Mouse (Mus musculus): ENCODE results near the gene Add3. TPM values are rescaled to one million over a fixed set of nuclear protein-coding genes. Genes with fewer than 3 reads are reported as not detected.

The Add3 gene
- polyA plus RNA-seq, 2 experiments, result 53.0 to 89.5 TPM

DNA sequence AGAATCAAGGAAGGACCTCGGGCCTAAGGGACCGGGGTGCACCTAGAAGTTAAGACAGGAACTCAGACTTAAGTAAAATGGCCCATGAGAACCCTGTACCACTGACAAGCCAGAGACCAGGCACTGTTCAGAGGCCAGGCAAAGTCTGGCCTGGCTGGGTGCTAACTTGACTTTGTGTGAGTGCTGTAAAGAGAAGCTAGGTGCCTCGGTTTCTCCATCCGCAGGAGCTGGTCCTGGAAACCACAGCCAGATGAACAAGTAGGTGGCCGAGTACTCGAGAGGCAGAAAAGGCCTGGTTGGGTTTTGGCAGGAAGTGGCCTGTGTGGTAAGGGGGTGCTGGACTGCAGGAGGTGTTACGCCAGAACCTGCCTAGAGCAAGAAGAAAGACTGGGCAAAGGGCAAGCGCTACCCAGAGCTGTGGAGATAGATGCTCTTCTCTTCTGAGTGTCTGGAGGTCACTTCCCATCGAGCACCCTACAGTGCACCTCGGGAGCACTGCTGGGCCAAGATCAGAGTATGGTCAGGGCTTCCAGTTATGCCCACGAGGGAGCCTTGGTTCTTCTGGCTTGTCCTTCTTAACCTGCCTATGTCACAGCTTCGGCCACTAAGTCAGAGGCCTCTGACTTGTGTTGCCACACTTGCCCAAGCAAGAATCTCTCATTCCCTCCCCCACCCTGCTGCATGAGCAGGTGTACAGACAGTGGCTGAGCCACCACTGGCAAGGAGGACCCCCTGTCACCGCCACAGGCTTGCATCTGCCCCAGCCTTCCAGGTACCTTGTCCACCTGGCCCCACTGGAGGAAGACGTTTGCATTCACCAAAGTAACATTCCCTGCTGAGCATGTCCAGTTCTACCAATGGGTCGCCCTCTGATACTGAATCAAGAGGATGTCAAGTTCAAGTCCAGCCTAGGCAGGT, 112.1 kb downstream of the Add3 start:
- no peaks in the 10 kb centered on the region for H3K9me3 ChIP-seq (ENCODE audit: control insufficient read depth, low read length)
- H3K4me1 ChIP-seq (ENCODE audit: control insufficient read depth, insufficient read depth, low read length), result no peaks in the 10 kb centered on the region
- H3K27me3 ChIP-seq (ENCODE audit: control insufficient read depth, insufficient read depth, low read length), result no peaks in the 10 kb centered on the region
- ATAC-seq (ENCODE audit: low FRiP score, low read depth) (no peak), DNase-seq (ENCODE audit: low spot score) (no peak)
- H3K27ac ChIP-seq (replicated peaks; ENCODE audit: low read depth, low read length), result no peak overlapping the region
- H3K4me3 ChIP-seq (replicated peaks; ENCODE audit: low read length), result no peak overlapping the region
- WGBS, result 80% methylated on average over 15 of the region's 15 CpGs
- no peak for TF ChIP-seq POLR2A (IDR thresholded peaks at IDR 0.05; ENCODE audit: borderline replicate concordance, extremely low read depth, insufficient read depth, insufficient read length)
- H3K4me2 ChIP-seq (replicated peaks; ENCODE audit: low read depth, low read length, severe bottlenecking), result no peak overlapping the region
- H3K9ac ChIP-seq (ENCODE audit: low read depth, low read length, severe bottlenecking), result no peak overlapping the region
- H3K36me3 ChIP-seq (ENCODE audit: control insufficient read depth, insufficient read depth, low read length), result peaks cover 15% of the 10 kb centered on the region

DNA sequence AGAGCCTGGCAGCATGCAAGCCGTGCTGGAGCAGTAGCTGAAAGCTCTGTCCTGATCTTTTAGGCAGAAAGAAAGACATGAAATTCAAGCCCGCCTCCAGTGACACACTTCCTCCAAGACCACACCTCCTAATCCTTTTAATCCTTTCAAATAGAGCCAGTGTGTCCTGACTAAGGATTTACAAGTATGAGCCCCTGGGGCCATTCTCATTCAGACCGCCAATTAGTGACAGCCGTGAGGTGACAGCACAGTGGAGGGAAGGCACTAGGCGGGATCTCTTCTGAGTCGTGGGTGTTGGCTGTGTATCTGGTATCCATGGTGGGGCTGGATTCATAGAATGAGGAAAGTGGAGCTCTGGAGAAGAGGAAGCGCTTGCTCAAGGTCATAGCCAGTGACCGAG, 116.1 kb downstream of the Add3 start:
- no peaks in the 10 kb centered on the region for H3K9me3 ChIP-seq (ENCODE audit: control insufficient read depth, low read length)
- no peaks in the 10 kb centered on the region for H3K27me3 ChIP-seq (ENCODE audit: control insufficient read depth, insufficient read depth, low read length)
- H3K27ac ChIP-seq (replicated peaks; ENCODE audit: low read depth, low read length), result no peak overlapping the region
- no peak overlapping the region for H3K4me2 ChIP-seq (replicated peaks; ENCODE audit: low read depth, low read length, severe bottlenecking)
- no peak for ATAC-seq (ENCODE audit: low FRiP score, low read depth)
- no peak for DNase-seq (ENCODE audit: low spot score)
- TF ChIP-seq POLR2A (IDR thresholded peaks at IDR 0.05; ENCODE audit: borderline replicate concordance, extremely low read depth, insufficient read depth, insufficient read length), result no peak
- H3K36me3 ChIP-seq (ENCODE audit: control insufficient read depth, insufficient read depth, low read length), result no peaks in the 10 kb centered on the region
- no peaks in the 10 kb centered on the region for H3K4me1 ChIP-seq (ENCODE audit: control insufficient read depth, insufficient read depth, low read length)
- H3K9ac ChIP-seq (ENCODE audit: low read depth, low read length, severe bottlenecking), result no peak overlapping the region
- 90% methylated on average over 8 of the region's 8 CpGs for WGBS
- no peak overlapping the region for H3K4me3 ChIP-seq (replicated peaks; ENCODE audit: low read length)

DNA sequence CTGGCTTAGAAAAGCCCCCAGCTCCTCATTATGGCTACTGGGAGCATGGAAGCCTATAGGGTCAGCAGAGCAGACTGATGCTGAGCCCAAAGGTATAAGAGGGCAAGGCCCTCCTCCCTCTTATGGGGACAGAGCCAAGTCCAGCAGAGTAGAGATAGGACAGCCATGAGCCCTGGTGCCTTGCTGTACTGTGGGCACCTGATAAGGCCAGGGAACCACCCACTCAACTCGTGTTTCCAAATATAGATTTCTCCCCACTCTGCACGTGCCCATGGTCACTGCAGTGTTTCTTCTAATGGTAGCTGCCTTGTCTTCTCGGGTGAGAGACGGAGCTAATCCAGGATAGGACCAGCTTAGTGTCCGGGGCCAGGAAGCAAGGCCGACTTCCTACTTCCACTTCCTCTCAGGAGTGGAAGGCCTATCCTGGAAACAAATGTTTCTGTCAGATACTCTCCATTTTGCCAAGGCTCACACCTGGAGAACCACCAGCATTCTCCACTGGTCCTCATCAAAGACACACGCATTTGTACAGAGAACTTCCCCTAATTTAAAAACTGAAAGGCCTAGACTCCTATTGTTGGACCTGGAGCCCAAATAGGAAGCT, 116.8 kb downstream of the Add3 start:
- no peak for TF ChIP-seq POLR2A (IDR thresholded peaks at IDR 0.05; ENCODE audit: borderline replicate concordance, extremely low read depth, insufficient read depth, insufficient read length)
- no peak for ATAC-seq (ENCODE audit: low FRiP score, low read depth)
- no peaks in the 10 kb centered on the region for H3K4me1 ChIP-seq (ENCODE audit: control insufficient read depth, insufficient read depth, low read length)
- no peaks in the 10 kb centered on the region for H3K36me3 ChIP-seq (ENCODE audit: control insufficient read depth, insufficient read depth, low read length)
- no peaks in the 10 kb centered on the region for H3K9me3 ChIP-seq (ENCODE audit: control insufficient read depth, low read length)
- WGBS, result 87% methylated on average over 7 of the region's 7 CpGs
- no peak overlapping the region for H3K27ac ChIP-seq (replicated peaks; ENCODE audit: low read depth, low read length)
- H3K9ac ChIP-seq (ENCODE audit: low read depth, low read length, severe bottlenecking), result no peak overlapping the region
- no peak for DNase-seq (ENCODE audit: low spot score)
- H3K4me3 ChIP-seq (replicated peaks; ENCODE audit: low read length), result no peak overlapping the region
- no peak overlapping the region for H3K4me2 ChIP-seq (replicated peaks; ENCODE audit: low read depth, low read length, severe bottlenecking)
- no peaks in the 10 kb centered on the region for H3K27me3 ChIP-seq (ENCODE audit: control insufficient read depth, insufficient read depth, low read length)

DNA sequence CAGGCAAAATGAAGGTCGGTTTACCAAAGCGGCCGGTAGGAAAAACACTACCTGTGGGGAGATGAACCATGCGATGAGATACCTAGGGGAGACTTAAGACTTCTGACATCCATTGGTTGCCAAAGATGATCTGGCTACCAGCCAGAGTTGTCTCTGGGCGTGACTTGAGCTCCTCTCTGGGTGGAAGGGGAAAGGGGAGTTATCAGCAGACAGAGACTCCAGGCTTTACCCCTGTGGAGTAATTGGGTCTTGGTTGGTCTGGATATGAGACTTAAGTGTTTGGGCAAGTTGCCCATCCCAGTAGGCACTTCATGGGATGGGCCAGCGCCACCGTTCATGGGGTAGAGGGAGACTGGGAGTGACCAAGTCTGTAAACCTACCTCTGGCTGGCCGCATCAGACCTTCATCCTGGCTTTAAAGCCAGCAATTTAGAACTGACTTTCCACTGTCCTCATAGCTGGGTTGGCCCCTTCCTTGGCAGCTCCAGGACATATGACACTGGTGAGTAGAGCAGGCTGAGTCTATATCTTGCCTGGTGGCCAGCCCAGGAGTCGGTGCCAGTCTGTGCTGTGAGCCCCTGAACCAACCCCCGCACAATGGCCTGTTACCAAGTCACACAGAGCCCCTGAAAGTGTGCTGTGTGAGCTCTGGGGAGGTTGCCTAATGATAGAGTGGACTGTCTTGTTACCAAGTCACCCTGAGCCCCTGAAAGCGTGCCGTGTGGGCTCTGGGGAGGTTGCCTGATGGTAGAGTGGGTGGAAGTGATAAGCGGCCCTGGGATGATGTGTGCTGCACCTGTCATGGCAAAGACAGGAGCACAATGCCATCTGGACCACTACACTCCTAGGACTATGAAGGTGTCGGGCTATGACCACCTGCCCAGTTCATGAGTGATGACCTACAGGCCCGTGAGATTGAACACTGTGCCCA, 117.7 kb downstream of the Add3 start:
- no peaks in the 10 kb centered on the region for H3K4me1 ChIP-seq (ENCODE audit: control insufficient read depth, insufficient read depth, low read length)
- H3K36me3 ChIP-seq (ENCODE audit: control insufficient read depth, insufficient read depth, low read length), result no peaks in the 10 kb centered on the region
- H3K27ac ChIP-seq (replicated peaks; ENCODE audit: low read depth, low read length), result no peak overlapping the region
- TF ChIP-seq POLR2A (IDR thresholded peaks at IDR 0.05; ENCODE audit: borderline replicate concordance, extremely low read depth, insufficient read depth, insufficient read length), result no peak
- no peak for DNase-seq (ENCODE audit: low spot score)
- no peaks in the 10 kb centered on the region for H3K9me3 ChIP-seq (ENCODE audit: control insufficient read depth, low read length)
- whole genome bisulfite sequencing, result 89% methylated on average over 15 of the region's 15 CpGs
- no peak overlapping the region for H3K9ac ChIP-seq (ENCODE audit: low read depth, low read length, severe bottlenecking)
- no peak for ATAC-seq (ENCODE audit: low FRiP score, low read depth)
- no peak overlapping the region for H3K4me3 ChIP-seq (replicated peaks; ENCODE audit: low read length)
- H3K27me3 ChIP-seq (ENCODE audit: control insufficient read depth, insufficient read depth, low read length), result no peaks in the 10 kb centered on the region
- no peak overlapping the region for H3K4me2 ChIP-seq (replicated peaks; ENCODE audit: low read depth, low read length, severe bottlenecking)
